Mouse (Mus musculus): ENCODE measurements around the gene Art1. TPM values are rescaled to one million over a fixed set of nuclear protein-coding genes. Genes with fewer than 3 reads are reported as not detected.

Art1 gene
- polyA plus RNA-seq (2016; fragmentation: Nextera tagmentation; extraction: Ambion mirVana), result 0.42 and 0.77 TPM in 2 replicates

DNA sequence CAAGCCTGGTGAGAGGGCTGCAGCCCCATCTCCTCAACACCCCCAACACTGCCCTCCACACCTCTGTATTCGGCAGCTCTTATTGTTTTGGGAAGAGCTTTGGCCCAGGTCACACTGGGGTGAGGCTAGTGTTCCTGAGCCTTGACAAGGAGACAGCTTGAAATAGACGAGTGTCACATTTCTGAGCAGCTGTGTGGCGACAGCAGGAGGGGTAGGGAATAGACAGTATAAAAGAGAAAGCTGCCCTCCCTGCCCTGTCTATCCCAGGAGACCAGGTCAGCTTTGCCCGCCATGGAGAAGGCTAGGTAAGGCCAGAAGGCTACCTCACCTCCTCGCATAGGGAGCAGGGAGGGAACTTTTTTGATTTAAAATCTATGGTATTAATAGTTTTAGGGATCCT is at the start of gene Art1:
TSS of gene Art1 (plus strand) at position 257 of the 400 bp plus-strand sequence.
- Histone ChIP-seq H3K27me3 (peaks cover 10% of the 10 kb centered on the region), H3K36me3 (replicated peaks) (no peaks in the 10 kb centered on the region), H3K4me1 (peaks cover 18% of the 10 kb centered on the region), H3K4me3 (replicated peaks) (no peak within 1 kb of the TSS), H3K9ac (no peak within 1 kb of the TSS), H3K27ac (no peak within 1 kb of the TSS), H3K9me3 (no peaks in the 10 kb centered on the region), H3K4me2 (peak within 1 kb of the TSS; percentile 55; the same call in 1 of the 2 replicates)
- ATAC-seq (ENCODE audit: low FRiP score), result no peak
- 46% methylated on average over 5 of the region's 5 CpGs for WGBS

DNA sequence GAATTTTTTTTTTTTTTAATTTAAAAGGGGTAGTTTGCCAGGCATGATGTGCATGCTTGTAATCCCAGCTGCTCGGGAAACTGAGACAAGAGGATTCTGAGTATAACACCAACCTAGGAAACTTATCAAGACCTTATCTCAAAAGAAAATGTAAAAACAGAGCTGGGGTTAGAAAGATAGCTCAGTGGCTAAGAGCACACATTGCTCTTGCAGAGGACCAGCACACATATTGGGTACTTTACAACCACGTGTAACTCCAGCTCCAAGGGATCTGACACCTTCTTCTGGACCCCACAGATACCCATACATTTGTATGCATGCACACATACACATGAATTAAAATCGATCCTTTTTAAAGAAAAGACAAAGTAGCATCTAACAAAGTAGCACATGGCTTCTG is 40.2 kb upstream of the Art1 start:
- Histone ChIP-seq H3K9ac (no peak overlapping the region), H3K4me1 (peaks cover 27% of the 10 kb centered on the region)
- WGBS, result 92% methylated on average over 3 of the region's 3 CpGs

DNA sequence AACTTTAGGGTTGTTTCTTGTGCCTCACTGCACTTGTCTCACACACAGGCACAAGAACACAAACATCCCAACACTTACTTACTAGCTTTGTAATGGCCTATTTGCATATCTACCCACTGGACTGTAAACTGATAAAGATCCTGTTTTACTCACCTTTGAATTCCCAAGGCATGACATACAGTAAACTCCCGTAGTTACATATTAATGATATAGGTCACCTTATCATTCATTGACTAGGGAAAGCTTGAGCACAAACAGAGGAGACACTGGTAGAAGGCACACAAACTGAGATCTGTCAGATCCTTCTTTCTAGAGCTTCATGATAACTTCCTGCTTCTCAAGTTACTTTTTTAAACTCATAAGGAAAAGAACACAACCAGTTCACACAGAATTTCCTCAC is 39.3 kb upstream of the Art1 start:
- H3K4me1 ChIP-seq, result peaks cover 30% of the 10 kb centered on the region
- H3K9ac ChIP-seq, result no peak overlapping the region
- peaks cover 19% of the 10 kb centered on the region for H3K36me3 ChIP-seq (replicated peaks)
- no peak overlapping the region for H3K4me3 ChIP-seq (replicated peaks)
- H3K9me3 ChIP-seq, result no peaks in the 10 kb centered on the region
- H3K27me3 ChIP-seq, result no peaks in the 10 kb centered on the region
- ATAC-seq (ENCODE audit: low FRiP score), result no peak
- no peak overlapping the region for H3K27ac ChIP-seq
- WGBS, result 78% methylated on average over 1 of the region's 1 CpGs
- no peak overlapping the region for H3K4me2 ChIP-seq

More for the DNA sequence above, 40.2 kb upstream of the Art1 start:
- H3K27ac ChIP-seq, result no peak overlapping the region
- no peak overlapping the region for H3K4me3 ChIP-seq (replicated peaks)
- H3K36me3 ChIP-seq (replicated peaks), result peaks cover 25% of the 10 kb centered on the region
- H3K9me3 ChIP-seq, result no peaks in the 10 kb centered on the region
- no peak for ATAC-seq (ENCODE audit: low FRiP score)
- no peaks in the 10 kb centered on the region for H3K27me3 ChIP-seq
- no peak overlapping the region for H3K4me2 ChIP-seq

DNA sequence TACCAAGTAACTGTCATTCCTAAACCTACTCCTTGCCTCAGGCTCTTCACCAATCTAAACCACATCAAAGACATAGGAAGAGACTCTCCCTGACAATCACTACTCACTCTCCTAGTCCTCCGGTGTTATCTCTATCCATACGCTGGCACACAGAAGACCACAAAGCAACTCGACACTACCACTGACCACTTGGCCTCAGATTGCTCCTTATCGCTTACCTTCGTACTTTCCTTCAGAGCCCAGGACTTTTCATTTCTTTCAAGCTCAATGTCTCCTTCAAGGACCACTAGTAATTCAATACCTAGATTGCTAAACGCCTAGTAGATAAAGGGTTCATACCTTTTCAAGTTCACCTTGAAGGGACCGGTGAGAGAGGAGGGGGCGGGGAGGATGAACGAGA is 37.7 kb upstream of the Art1 start:
- WGBS, result 88% methylated on average over 9 of the region's 9 CpGs
- H3K4me2 ChIP-seq, result peak overlapping the region; percentile 72

DNA sequence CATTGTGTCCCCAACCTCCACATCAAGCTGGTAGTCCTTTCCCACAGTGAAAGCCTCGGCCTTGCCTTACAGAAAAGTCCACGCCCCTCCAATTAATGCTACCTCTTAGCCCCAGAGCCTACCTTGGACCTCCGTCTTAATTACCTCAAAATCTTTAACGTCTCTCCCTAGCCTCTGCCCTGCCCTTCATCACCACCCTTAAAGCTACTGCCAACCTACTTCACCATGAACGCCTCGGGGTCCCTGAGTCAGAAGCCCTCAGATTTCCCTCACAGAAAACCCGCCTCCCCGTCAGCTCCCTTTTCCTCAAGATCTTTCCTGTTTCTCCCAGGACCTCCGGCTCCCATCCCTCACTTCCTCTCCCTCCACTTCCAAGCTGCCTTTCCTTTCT is 36.9 kb upstream of the Art1 start:
- under 1% methylated on average over 9 of the region's 9 CpGs for WGBS
- peak overlapping the region; percentile 72 for H3K4me2 ChIP-seq

More for the DNA sequence above, 37.7 kb upstream of the Art1 start:
- peaks cover 30% of the 10 kb centered on the region for H3K4me1 ChIP-seq
- no peaks in the 10 kb centered on the region for H3K9me3 ChIP-seq
- H3K4me3 ChIP-seq (replicated peaks), result peak overlapping the region; percentile 74
- H3K27ac ChIP-seq, result no peak overlapping the region
- no peak for ATAC-seq (ENCODE audit: low FRiP score)
- H3K9ac ChIP-seq, result peak overlapping the region; percentile 80; the same call in 1 of the 2 replicates
- H3K27me3 ChIP-seq, result no peaks in the 10 kb centered on the region
- peaks cover 12% of the 10 kb centered on the region; the same call in 1 of the 2 replicates for H3K36me3 ChIP-seq (replicated peaks)

DNA sequence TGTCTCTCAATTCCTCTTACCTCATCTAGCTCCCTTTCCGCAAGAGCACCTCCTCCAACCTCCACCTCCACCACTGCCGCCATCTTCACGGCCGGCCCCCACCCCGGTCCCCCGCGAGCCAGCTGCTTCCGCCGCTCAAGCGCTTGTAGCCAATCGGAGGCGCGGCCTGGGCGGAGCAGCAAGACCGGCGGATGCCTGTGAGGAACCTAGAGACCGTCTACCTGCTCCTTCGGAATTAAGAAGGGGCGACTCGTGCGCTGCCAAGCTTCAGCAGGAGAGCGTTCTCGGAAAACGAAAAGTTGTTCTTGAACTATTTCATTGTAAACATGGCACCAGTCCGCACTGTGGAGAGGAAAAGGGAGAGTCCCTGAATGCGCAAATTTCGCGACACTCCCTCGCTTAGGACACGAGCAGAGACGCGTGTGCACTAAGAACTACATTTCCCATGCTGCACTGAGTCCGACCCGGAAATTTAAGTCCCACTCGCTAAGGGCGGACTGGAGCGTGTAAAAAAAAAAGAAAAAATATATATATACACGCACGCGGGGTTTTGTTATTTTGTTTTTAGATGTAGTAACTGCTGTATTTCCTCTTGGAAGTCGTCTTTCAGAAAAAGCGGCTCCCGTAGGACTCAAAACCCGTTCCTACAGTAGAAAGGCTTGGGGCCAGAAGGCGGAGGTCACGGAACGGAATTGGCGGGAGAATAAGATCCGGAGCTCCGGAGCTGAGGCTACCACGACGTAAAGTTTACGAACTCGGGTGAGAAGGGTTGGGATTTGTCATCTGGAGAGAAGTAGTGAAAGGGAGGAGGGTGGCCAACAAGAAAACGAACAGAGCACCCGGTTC is 36.3 kb upstream of the Art1 start, which contains the start of the genes Rnf121, Xndc1 and Xntrpc:
TSS of gene Rnf121 (minus strand) at position 424 of the 846 bp plus-strand sequence.
TSS of gene Xndc1 (plus strand) at position 466 of the 846 bp plus-strand sequence.
TSS of gene Xntrpc (plus strand) at position 668 of the 846 bp plus-strand sequence.
- peak within 1 kb of the TSS; percentile 72 for H3K4me2 ChIP-seq
- no peaks in the 10 kb centered on the region for H3K9me3 ChIP-seq
- 0 out of 2 replicates have a peak, but pooled peaks cover 4% of the 10 kb centered on the region for H3K36me3 ChIP-seq (replicated peaks)
- H3K27me3 ChIP-seq, result no peaks in the 10 kb centered on the region
- peak; percentile 99 for ATAC-seq (ENCODE audit: low FRiP score)
- peak within 1 kb of the TSS; percentile 80 for H3K9ac ChIP-seq
- peak within 1 kb of the TSS; percentile 74 for H3K27ac ChIP-seq
- under 1% methylated on average over 56 of the region's 56 CpGs for WGBS
- peak within 1 kb of the TSS; percentile 74 for H3K4me3 ChIP-seq (replicated peaks)
- H3K4me1 ChIP-seq, result peaks cover 30% of the 10 kb centered on the region

More for the DNA sequence above, 36.9 kb upstream of the Art1 start:
- Histone ChIP-seq H3K4me1 (peaks cover 30% of the 10 kb centered on the region), H3K36me3 (replicated peaks) (0 out of 2 replicates have a peak, but pooled peaks cover 5% of the 10 kb centered on the region), H3K4me3 (replicated peaks) (peak overlapping the region; percentile 74), H3K9ac (peak overlapping the region; percentile 80), H3K9me3 (no peaks in the 10 kb centered on the region), H3K27ac (peak overlapping the region; percentile 74), H3K27me3 (no peaks in the 10 kb centered on the region)
- ATAC-seq (ENCODE audit: low FRiP score), result peak; percentile 54

DNA sequence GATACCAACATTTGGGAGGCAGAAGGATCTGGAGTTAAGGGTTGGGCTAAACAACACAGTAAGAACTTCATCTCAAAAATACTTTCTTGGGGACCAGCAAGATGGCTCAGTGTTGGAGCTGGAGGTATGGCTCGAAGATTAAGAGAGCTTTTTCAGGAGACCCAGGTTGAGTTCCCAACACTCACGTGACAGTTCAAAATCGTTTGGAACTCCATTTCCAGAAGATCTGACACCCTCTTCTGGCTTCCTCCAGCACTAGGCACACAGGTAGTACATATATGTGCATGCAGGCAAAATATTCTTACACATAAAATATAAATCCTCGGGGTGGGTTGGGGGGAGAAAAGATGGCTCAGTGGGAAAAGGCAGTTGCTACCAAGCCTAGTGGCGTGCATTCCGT is 35.2 kb upstream of the Art1 start:
- H3K36me3 ChIP-seq (replicated peaks), result peaks cover 7% of the 10 kb centered on the region; the same call in 1 of the 2 replicates
- peak overlapping the region; percentile 72 for H3K4me2 ChIP-seq
- H3K9me3 ChIP-seq, result no peaks in the 10 kb centered on the region
- H3K4me3 ChIP-seq (replicated peaks), result peak overlapping the region; percentile 74
- peak overlapping the region; percentile 80 for H3K9ac ChIP-seq
- no peak overlapping the region for H3K27ac ChIP-seq
- ATAC-seq (ENCODE audit: low FRiP score), result no peak
- H3K27me3 ChIP-seq, result no peaks in the 10 kb centered on the region
- H3K4me1 ChIP-seq, result peaks cover 30% of the 10 kb centered on the region
- WGBS, result 87% methylated on average over 6 of the region's 6 CpGs

DNA sequence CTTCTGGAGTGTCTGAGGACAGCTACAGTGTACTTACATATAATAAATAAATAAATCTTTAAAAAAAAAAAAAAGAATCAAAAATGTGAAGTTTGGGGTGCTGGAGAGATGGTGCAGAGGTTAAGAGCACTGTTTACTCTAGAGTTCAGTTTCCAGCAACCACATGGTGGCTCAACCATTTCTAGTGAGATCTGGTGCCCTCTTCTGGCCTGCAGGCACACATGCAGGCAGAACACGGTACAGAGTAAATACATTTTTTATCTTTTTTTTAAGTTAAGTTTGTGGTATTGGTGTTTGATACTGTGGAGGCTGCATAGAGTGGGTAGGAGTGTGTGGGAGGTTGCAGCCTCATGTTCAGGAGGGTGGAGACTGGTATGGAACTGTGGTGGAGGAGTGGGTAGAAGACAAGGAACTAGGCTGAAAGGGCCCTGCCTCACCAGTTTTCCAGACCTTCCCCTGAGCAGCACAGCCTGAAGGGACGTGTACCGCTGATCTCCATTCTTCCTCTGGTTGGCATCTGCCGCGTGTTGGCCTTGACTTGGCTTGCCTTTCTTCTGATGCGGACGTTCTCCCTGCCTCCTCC is 24.7 kb upstream of the Art1 start:
- no peaks in the 10 kb centered on the region for H3K27me3 ChIP-seq
- H3K4me1 ChIP-seq, result no peaks in the 10 kb centered on the region
- no peak overlapping the region for H3K9ac ChIP-seq
- ATAC-seq (ENCODE audit: low FRiP score), result no peak
- H3K4me2 ChIP-seq, result no peak overlapping the region
- peaks cover 85% of the 10 kb centered on the region for H3K36me3 ChIP-seq (replicated peaks)
- H3K27ac ChIP-seq, result no peak overlapping the region
- 85% methylated on average over 7 of the region's 7 CpGs for WGBS
- H3K9me3 ChIP-seq, result no peaks in the 10 kb centered on the region
- H3K4me3 ChIP-seq (replicated peaks), result no peak overlapping the region

DNA sequence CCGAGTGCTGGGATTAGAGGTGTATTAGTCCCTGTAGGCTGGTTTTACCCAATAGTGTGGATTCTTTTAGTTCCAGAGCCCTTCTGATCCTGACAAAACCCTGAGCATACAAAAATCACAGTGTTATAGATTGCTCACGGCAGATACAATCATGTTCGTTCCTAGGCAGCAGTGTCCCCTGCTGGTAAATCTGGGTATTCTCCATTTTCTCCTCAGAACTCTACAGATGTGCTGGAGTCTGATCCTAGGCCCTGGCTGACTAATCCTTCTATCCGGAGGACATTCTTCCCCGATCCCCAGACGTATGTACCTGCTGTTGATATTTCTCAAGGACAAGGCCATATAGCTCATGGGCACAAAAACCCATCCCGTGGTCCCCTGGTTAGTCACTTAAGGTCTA is 23.0 kb upstream of the Art1 start:
- Histone ChIP-seq H3K27me3 (no peaks in the 10 kb centered on the region), H3K4me3 (replicated peaks) (no peak overlapping the region), H3K4me1 (no peaks in the 10 kb centered on the region), H3K36me3 (replicated peaks) (peaks cover 85% of the 10 kb centered on the region), H3K27ac (no peak overlapping the region), H3K9ac (no peak overlapping the region), H3K9me3 (no peaks in the 10 kb centered on the region), H3K4me2 (no peak overlapping the region)
- no peak for ATAC-seq (ENCODE audit: low FRiP score)
- WGBS, result 74% methylated on average over 7 of the region's 7 CpGs

DNA sequence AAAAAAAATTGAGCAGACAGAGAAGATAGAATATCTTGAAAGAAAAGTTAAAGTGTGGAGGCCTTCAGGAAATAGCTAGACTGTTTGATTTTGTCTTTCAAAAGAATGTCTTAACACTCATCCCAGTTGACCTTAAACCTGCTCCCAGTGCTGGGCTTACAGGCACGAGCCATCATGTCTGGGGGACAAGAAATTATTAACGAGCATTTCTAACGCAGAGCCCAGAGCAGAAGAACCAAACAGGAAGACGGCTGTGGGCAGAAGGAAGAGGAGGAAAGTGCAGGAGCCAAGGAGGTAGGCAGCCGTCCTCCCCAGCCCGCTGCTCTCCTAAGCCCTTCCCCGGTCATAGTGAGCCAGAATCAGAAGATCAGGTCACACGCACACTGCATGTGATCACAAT is 21.2 kb upstream of the Art1 start:
- 97% methylated on average over 8 of the region's 8 CpGs for WGBS
- ATAC-seq (ENCODE audit: low FRiP score), result no peak
- H3K36me3 ChIP-seq (replicated peaks), result peaks cover 88% of the 10 kb centered on the region
- H3K9me3 ChIP-seq, result no peaks in the 10 kb centered on the region
- no peak overlapping the region for H3K9ac ChIP-seq
- no peaks in the 10 kb centered on the region for H3K4me1 ChIP-seq
- H3K4me3 ChIP-seq (replicated peaks), result no peak overlapping the region
- no peaks in the 10 kb centered on the region for H3K27me3 ChIP-seq
- no peak overlapping the region for H3K4me2 ChIP-seq
- H3K27ac ChIP-seq, result no peak overlapping the region

DNA sequence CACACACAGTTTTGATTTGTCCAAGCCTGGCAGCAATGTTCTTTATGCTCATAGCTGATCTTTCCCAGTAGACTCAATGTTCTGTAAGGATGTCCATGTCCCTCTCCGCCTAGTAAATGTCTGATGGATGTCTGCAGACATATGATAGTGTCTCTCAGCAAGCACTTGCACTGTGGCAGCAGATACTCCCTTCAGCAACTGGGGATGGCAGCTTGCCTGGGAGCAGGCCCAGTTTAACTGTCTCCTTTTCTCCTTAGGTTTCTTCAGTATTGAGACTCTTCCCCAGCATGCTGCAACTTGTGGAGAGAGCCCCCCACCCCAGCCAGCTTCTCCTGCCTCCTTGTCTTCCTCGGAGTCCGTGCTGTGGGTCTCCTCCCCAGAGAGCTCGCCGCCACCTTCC is 19.8 kb upstream of the Art1 start:
- ATAC-seq (ENCODE audit: low FRiP score), result no peak
- peaks cover 79% of the 10 kb centered on the region for H3K36me3 ChIP-seq (replicated peaks)
- no peak overlapping the region for H3K4me2 ChIP-seq
- H3K4me1 ChIP-seq, result no peaks in the 10 kb centered on the region
- H3K4me3 ChIP-seq (replicated peaks), result no peak overlapping the region
- no peak overlapping the region for H3K9ac ChIP-seq
- H3K27me3 ChIP-seq, result no peaks in the 10 kb centered on the region
- H3K27ac ChIP-seq, result no peak overlapping the region
- 95% methylated on average over 5 of the region's 5 CpGs for WGBS
- no peaks in the 10 kb centered on the region for H3K9me3 ChIP-seq

DNA sequence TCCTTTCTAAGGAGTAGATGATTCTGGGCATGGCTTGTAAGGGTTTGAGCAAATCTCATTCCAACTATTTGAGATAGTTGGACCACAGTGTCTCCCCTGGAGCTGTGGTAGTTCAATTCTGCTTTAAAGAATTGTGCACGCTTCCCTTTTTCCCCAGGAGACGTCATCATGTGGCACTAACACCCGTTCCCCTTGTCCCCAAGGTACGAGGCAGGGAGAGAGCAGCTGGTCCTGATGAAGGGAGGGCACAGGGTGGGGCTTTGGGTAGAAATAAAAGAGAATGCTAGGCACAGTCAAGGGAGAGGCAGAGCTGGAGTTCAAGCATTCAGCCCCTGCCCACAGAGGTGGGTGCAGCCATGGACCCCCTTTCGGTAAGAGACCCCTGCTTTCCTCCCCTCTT is 18.7 kb upstream of the Art1 start, which contains the start of gene Trpc2:
TSS of gene Trpc2 (plus strand) at position 301 of the 400 bp plus-strand sequence.
- H3K4me2 ChIP-seq, result no peak within 1 kb of the TSS
- 86% methylated on average over 5 of the region's 5 CpGs for WGBS
- no peaks in the 10 kb centered on the region for H3K4me1 ChIP-seq
- no peak within 1 kb of the TSS for H3K4me3 ChIP-seq (replicated peaks)
- no peak for ATAC-seq (ENCODE audit: low FRiP score)
- H3K36me3 ChIP-seq (replicated peaks), result peaks cover 68% of the 10 kb centered on the region
- H3K9me3 ChIP-seq, result no peaks in the 10 kb centered on the region
- no peaks in the 10 kb centered on the region for H3K27me3 ChIP-seq
- no peak within 1 kb of the TSS for H3K27ac ChIP-seq
- H3K9ac ChIP-seq, result no peak within 1 kb of the TSS
